Mouse (Mus musculus) MEL (cell line): ENCODE measurements at regions not wholly inside any gene's neighbourhood (a gene's known extent, or its start where the extent isn't known, plus 50 kb on each side); places are given as distances from the start of the nearest gene placed in this dataset.

Source experiments
- DNase-seq: peaks from one replicate; pipeline ENCODE4 v3.0.0; 2011; ENCODE audit warnings: low read depth, low spot score
- H3K27ac ChIP-seq: 2 replicates; pipeline ENCODE4 v1.5.1; 2012; ENCODE audit warnings: low read depth, mild to moderate bottlenecking, control low read depth, low read length, moderate library complexity; ENCODE audit not compliant: control insufficient read depth
- H3K27me3 ChIP-seq, 2 experiments: fragments of 150-350 bp in 1 of 2; sonication (generic) in 1 of 2; 2 replicates each; pipeline ENCODE4 v1.6.1; 2012; ENCODE audit warnings: low read length in 2 of 2, mild to moderate bottlenecking in 2 of 2, improper control_type of control experiment in 1 of 2, moderate library complexity in 1 of 2; ENCODE audit not compliant: insufficient read depth in 2 of 2, control insufficient read depth in 1 of 2
- H3K36me3 ChIP-seq, 2 experiments: 2 replicates each; pipeline ENCODE4 v1.6.1; 2012 to 2014; ENCODE audit warnings: low read length in 2 of 2, improper control_type of control experiment in 1 of 2, inconsistent platforms in 1 of 2, mild to moderate bottlenecking in 1 of 2; ENCODE audit not compliant: insufficient read depth in 2 of 2, control insufficient read depth in 1 of 2
- H3K4me1 ChIP-seq, 2 experiments: fragments of 150-350 bp in 1 of 2; sonication (generic) in 1 of 2; 2 replicates each; pipeline ENCODE4 v1.6.1; 2012; ENCODE audit warnings: low read length in 2 of 2, improper control_type of control experiment in 1 of 2, mild to moderate bottlenecking in 1 of 2; ENCODE audit not compliant: insufficient read depth in 2 of 2, control insufficient read depth in 1 of 2
- H3K4me3 ChIP-seq, 2 experiments: fragments of 150-350 bp in 1 of 2; sonication (generic) in 1 of 2; 2 replicates each; pipeline ENCODE4 v1.5.1; 2012; ENCODE audit warnings: low read depth in 2 of 2, low read length in 2 of 2, mild to moderate bottlenecking in 2 of 2, moderate library complexity in 2 of 2, control low read depth in 1 of 2, improper control_type of control experiment in 1 of 2; ENCODE audit not compliant: control insufficient read depth in 1 of 2, insufficient read depth in 1 of 2
- H3K79me2 ChIP-seq: 2 replicates; pipeline ENCODE4 v1.6.1; 2012; ENCODE audit warnings: mild to moderate bottlenecking, low read length, moderate library complexity; ENCODE audit not compliant: control insufficient read depth, poor library complexity, insufficient read depth
- H3K9ac ChIP-seq: 2 replicates; pipeline ENCODE4 v1.6.1; 2012; ENCODE audit warnings: low read depth, mild to moderate bottlenecking, control low read depth, low read length, moderate library complexity; ENCODE audit not compliant: control insufficient read depth, poor library complexity, severe bottlenecking
- H3K9me3 ChIP-seq: fragments of 150-350 bp; sonication (generic); replicated peaks from 2 replicates; pipeline ENCODE4 v1.6.1; 2012; ENCODE audit warnings: mild to moderate bottlenecking, low read length, improper control_type of control experiment, moderate library complexity; ENCODE audit not compliant: insufficient read depth
- BHLHE40 ChIP-seq: IDR thresholded peaks from 2 replicates; pipeline ENCODE4 v1.6.1; 2012; ENCODE audit warnings: low read depth, mild to moderate bottlenecking, inconsistent platforms, low read length, improper control_type of control experiment, borderline replicate concordance
- CHD2 ChIP-seq: IDR thresholded peaks from 2 replicates; pipeline ENCODE4 v1.6.1; 2011; ENCODE audit warnings: low read length, improper control_type of control experiment
- CTCF ChIP-seq, 3 experiments: IDR thresholded peaks in 2 of 3; conservative IDR thresholded peaks in 1 of 3; 2 replicates each; pipeline ENCODE4 v1.5.1; 2011 to 2012; ENCODE audit warnings: low read length in 3 of 3, low read depth in 2 of 3, mild to moderate bottlenecking in 2 of 3, improper control_type of control experiment in 1 of 3, inconsistent platforms in 1 of 3, mixed read lengths in 1 of 3, moderate library complexity in 1 of 3; ENCODE audit not compliant: control insufficient read depth in 1 of 3, insufficient read depth in 1 of 3, poor library complexity in 1 of 3, severe bottlenecking in 1 of 3
- E2F4 ChIP-seq: IDR thresholded peaks from 2 replicates; pipeline ENCODE4 v1.6.1; 2011; ENCODE audit warnings: low read depth, low read length, improper control_type of control experiment, borderline replicate concordance
- ELF1 ChIP-seq: IDR thresholded peaks from 2 replicates; pipeline ENCODE4 v1.6.1; 2014; ENCODE audit warnings: low read depth, mild to moderate bottlenecking, inconsistent platforms, low read length, improper control_type of control experiment, moderate library complexity
- EP300 ChIP-seq, 2 experiments: IDR thresholded peaks; 2 replicates each; pipeline ENCODE4 v1.6.1; 2011; ENCODE audit warnings: improper control_type of control experiment in 2 of 2, low read length in 2 of 2, low read depth in 1 of 2, mild to moderate bottlenecking in 1 of 2
- GABPA ChIP-seq: IDR thresholded peaks from 2 replicates; pipeline ENCODE4 v1.6.1; 2012; ENCODE audit warnings: low read depth, mild to moderate bottlenecking, inconsistent platforms, low read length, improper control_type of control experiment, moderate library complexity
- HCFC1 ChIP-seq: IDR thresholded peaks from 2 replicates; pipeline ENCODE4 v1.6.1; 2012; ENCODE audit warnings: low read depth, mild to moderate bottlenecking, inconsistent platforms, low read length, improper control_type of control experiment, moderate library complexity
- JUND ChIP-seq: IDR thresholded peaks from 2 replicates; pipeline ENCODE4 v1.6.1; 2011; ENCODE audit warnings: low read depth, mild to moderate bottlenecking, improper control_type of control experiment, low read length
- KAT2A ChIP-seq: conservative IDR thresholded peaks from 2 replicates; pipeline ENCODE4 v1.6.1; 2012; ENCODE audit warnings: low read depth, low read length, improper control_type of control experiment, inconsistent platforms
- MAFK ChIP-seq: IDR thresholded peaks from 2 replicates; pipeline ENCODE4 v1.6.1; 2011; ENCODE audit warnings: low read depth, mild to moderate bottlenecking, low read length, improper control_type of control experiment, borderline replicate concordance
- MAX ChIP-seq: IDR thresholded peaks from 2 replicates; pipeline ENCODE4 v1.6.1; 2011; ENCODE audit warnings: low read length, improper control_type of control experiment
- MAZ ChIP-seq: IDR thresholded peaks from 2 replicates; pipeline ENCODE4 v1.6.1; 2012; ENCODE audit warnings: low read depth, mild to moderate bottlenecking, inconsistent platforms, low read length, improper control_type of control experiment
- MXI1 ChIP-seq: IDR thresholded peaks from 2 replicates; pipeline ENCODE4 v1.6.1; 2011; ENCODE audit warnings: mild to moderate bottlenecking, low read depth, low read length, improper control_type of control experiment
- MYB ChIP-seq: IDR thresholded peaks from 2 replicates; pipeline ENCODE4 v1.6.1; 2011; ENCODE audit warnings: mild to moderate bottlenecking, low read depth, low read length, improper control_type of control experiment
- NRF1 ChIP-seq: IDR thresholded peaks from 2 replicates; pipeline ENCODE4 v1.6.1; 2014; ENCODE audit warnings: low read depth, mild to moderate bottlenecking, inconsistent platforms, low read length, improper control_type of control experiment, moderate library complexity; ENCODE audit not compliant: poor library complexity, insufficient read depth, severe bottlenecking
- POLR2AphosphoS2 ChIP-seq: IDR thresholded peaks from 2 replicates; pipeline ENCODE4 v1.6.1; 2011; ENCODE audit warnings: low read length, improper control_type of control experiment
- POLR2AphosphoS5 ChIP-seq: IDR thresholded peaks from 2 replicates; pipeline ENCODE4 v1.6.1; 2012; ENCODE audit warnings: low read depth, borderline replicate concordance, mild to moderate bottlenecking, inconsistent platforms, low read length, moderate library complexity, mixed read lengths
- RAD21 ChIP-seq: IDR thresholded peaks from 2 replicates; pipeline ENCODE4 v1.6.1; 2011; ENCODE audit warnings: mild to moderate bottlenecking, low read depth, low read length, improper control_type of control experiment
- SMC3 ChIP-seq: IDR thresholded peaks from 2 replicates; pipeline ENCODE4 v1.6.1; 2011; ENCODE audit warnings: low read depth, low read length, improper control_type of control experiment
- TBP ChIP-seq: IDR thresholded peaks from 2 replicates; pipeline ENCODE4 v1.8.0; 2011; ENCODE audit warnings: low read depth, low read length, improper control_type of control experiment
- TCF12 ChIP-seq: IDR thresholded peaks from 2 replicates; pipeline ENCODE4 v1.6.1; 2014; ENCODE audit warnings: low read depth, mild to moderate bottlenecking, inconsistent platforms, low read length, improper control_type of control experiment, moderate library complexity
- UBTF ChIP-seq: IDR thresholded peaks from 2 replicates; pipeline ENCODE4 v1.6.1; 2012; ENCODE audit warnings: low read depth, mild to moderate bottlenecking, inconsistent platforms, low read length, improper control_type of control experiment, moderate library complexity, borderline replicate concordance; ENCODE audit not compliant: insufficient read depth
- ZKSCAN1 ChIP-seq: IDR thresholded peaks from 2 replicates; pipeline ENCODE4 v1.6.1; 2012; ENCODE audit warnings: low read depth, mild to moderate bottlenecking, inconsistent platforms, low read length, improper control_type of control experiment, moderate library complexity
- ZNF384 ChIP-seq: IDR thresholded peaks from 2 replicates; pipeline ENCODE4 v1.6.1; 2012; ENCODE audit warnings: low read depth, mild to moderate bottlenecking, inconsistent platforms, low read length, improper control_type of control experiment

DNA sequence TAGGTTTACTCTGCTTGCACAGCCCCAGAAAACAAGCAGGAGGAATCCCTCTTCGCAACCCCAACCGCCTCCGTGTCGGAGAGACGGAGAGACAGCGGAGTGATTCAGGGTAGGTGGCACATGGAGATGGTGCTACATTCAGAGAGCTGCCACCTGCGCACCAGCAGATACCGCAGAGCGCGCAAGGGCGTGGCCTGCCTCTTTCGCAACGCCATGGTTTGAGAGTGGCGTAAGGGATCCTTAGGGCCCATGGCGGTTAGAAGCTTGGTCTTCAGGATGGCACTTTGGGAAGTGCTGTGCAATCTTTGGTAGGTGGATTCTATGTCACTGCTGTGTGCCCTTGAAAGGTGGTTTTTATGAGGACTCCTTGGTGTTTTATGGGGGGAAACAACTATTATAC lies 60.9 kb upstream of the Arglu1 start:
- no peaks in the 10 kb centered on the region for H3K27me3 ChIP-seq
- TF ChIP-seq MAX: no peak
- no peak for TF ChIP-seq KAT2A
- TF ChIP-seq CTCF (IDR thresholded peaks at IDR 0.05 in 2 of 3, conservative IDR thresholded peaks at IDR 0.05 in 1 of 3; ENCODE audit: control insufficient read depth in 1 of 3, insufficient read depth in 1 of 3, low read depth in 2 of 3, low read length in 3 of 3, poor library complexity in 1 of 3, severe bottlenecking in 1 of 3): no peak
- TF ChIP-seq JUND: no peak
- no peak for TF ChIP-seq GABPA
- no peak for TF ChIP-seq TCF12
- TF ChIP-seq POLR2AphosphoS2: no peak
- no peak for TF ChIP-seq HCFC1
- no peak for TF ChIP-seq NRF1
- TF ChIP-seq RAD21: no peak
- no peak for TF ChIP-seq EP300 (IDR thresholded peaks at IDR 0.05; ENCODE audit: low read depth in 1 of 2, low read length in 2 of 2)
- TF ChIP-seq MAFK: no peak
- no peak for TF ChIP-seq POLR2AphosphoS5
- no peak for TF ChIP-seq SMC3
- no peak for TF ChIP-seq MAZ
- H3K9me3 ChIP-seq: no peaks in the 10 kb centered on the region
- H3K27ac ChIP-seq: no peak overlapping the region
- H3K4me1 ChIP-seq: no peaks in the 10 kb centered on the region
- no peak for DNase-seq
- H3K9ac ChIP-seq: no peak overlapping the region
- no peaks in the 10 kb centered on the region for H3K79me2 ChIP-seq
- H3K4me3 ChIP-seq: no peak overlapping the region
- H3K36me3 ChIP-seq: no peaks in the 10 kb centered on the region

DNA sequence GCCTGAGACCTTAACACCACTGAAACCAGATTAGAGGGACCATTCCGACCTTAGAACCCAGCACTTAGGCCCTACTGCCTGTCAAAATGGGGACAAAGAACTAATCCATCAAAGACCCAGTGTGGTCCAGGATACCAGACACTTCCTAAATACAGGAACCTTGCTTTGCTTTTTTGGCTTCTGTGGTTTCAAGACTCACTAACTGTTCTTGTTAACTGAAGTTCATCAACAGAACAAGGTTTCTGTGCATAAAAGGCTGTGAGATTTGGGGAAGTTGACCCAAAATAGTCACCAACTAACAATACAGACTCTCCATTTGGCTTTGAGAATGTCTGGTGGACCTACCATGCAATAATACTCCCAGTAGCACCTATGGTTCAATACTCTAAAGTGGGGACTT lies 56.4 kb upstream of the Arglu1 start:
- no peak for TF ChIP-seq ELF1
- TF ChIP-seq POLR2AphosphoS2: no peak
- no peak for TF ChIP-seq BHLHE40
- TF ChIP-seq UBTF: no peak
- TF ChIP-seq E2F4: no peak
- no peak for TF ChIP-seq MYB
- TF ChIP-seq MXI1: no peak
- TF ChIP-seq ZKSCAN1: no peak
- TF ChIP-seq JUND: no peak
- TF ChIP-seq GABPA: no peak
- no peak for TF ChIP-seq TBP
- no peak for TF ChIP-seq SMC3
- TF ChIP-seq ZNF384: no peak
- no peak for TF ChIP-seq CTCF (IDR thresholded peaks at IDR 0.05 in 2 of 3, conservative IDR thresholded peaks at IDR 0.05 in 1 of 3; ENCODE audit: control insufficient read depth in 1 of 3, insufficient read depth in 1 of 3, low read depth in 2 of 3, low read length in 3 of 3, poor library complexity in 1 of 3, severe bottlenecking in 1 of 3)
- TF ChIP-seq CHD2: no peak
- Histone ChIP-seq H3K36me3 (no peaks in the 10 kb centered on the region), H3K27me3 (no peaks in the 10 kb centered on the region), H3K79me2 (no peaks in the 10 kb centered on the region), H3K4me3 (no peak overlapping the region), H3K27ac (no peak overlapping the region), H3K9ac (no peak overlapping the region), H3K9me3 (no peaks in the 10 kb centered on the region), H3K4me1 (no peaks in the 10 kb centered on the region)
- DNase-seq: no peak
